Mouse (Mus musculus) layer of hippocampus, postnatal 10 days (tissue): Measurements from ENCODE around the gene Cpvl. TPM values are rescaled to one million over a fixed set of nuclear protein-coding genes. Genes with fewer than 3 reads are reported as not detected.

Experiments
- DNase-seq, 2 experiments: peaks; one replicate each; pipeline ENCODE4 v3.0.0; 2021; ENCODE audit warnings: low spot score in 2 of 2
- total RNA-seq, 2 experiments: library from RNA; stranded (reverse); gene quantifications; 2 replicates each; pipeline ENCODE4 v1.2.3; 2021

Cpvl gene
- total RNA-seq, 2 experiments from 2014 or later, result not detected

GRCm38 (mm10) chr6:53891109-53891508, 87.4 kb downstream of the Cpvl start:
- no peak for DNase-seq

GRCm38 (mm10) chr6:53884931-53885330, 93.5 kb downstream of the Cpvl start:
- peak in 1 of 2 experiments; percentile 48 for DNase-seq

GRCm38 (mm10) chr6:53884496-53884895, 94.0 kb downstream of the Cpvl start:
- DNase-seq, result no peak

GRCm38 (mm10) chr6:53883405-53883804, 95.1 kb downstream of the Cpvl start:
- no peak for DNase-seq

GRCm38 (mm10) chr6:53881623-53882022, 96.8 kb downstream of the Cpvl start:
- DNase-seq, result no peak

- DNase-seq, result no peak
Observed at GRCm38 (mm10) chr6:53881235-53881606, 97.2 kb downstream of the Cpvl start.

- no peak for DNase-seq
Observed at GRCm38 (mm10) chr6:53880530-53881234, 97.8 kb downstream of the Cpvl start.

- DNase-seq, result no peak
Observed at GRCm38 (mm10) chr6:53879567-53879966, 98.9 kb downstream of the Cpvl start.

GRCm38 (mm10) chr6:53874881-53875429, 103.5 kb downstream of the Cpvl start:
- DNase-seq, result no peak

- DNase-seq, result no peak
Observed at GRCm38 (mm10) chr6:53871903-53872302, 106.6 kb downstream of the Cpvl start.

GRCm38 (mm10) chr6:53863011-53863410, 115.5 kb downstream of the Cpvl start:
- DNase-seq, result no peak

- DNase-seq, result no peak
Observed at GRCm38 (mm10) chr6:53859106-53859505, 119.4 kb downstream of the Cpvl start.

- no peak for DNase-seq
Observed at GRCm38 (mm10) chr6:53857822-53858221, 120.6 kb downstream of the Cpvl start.

GRCm38 (mm10) chr6:53856775-53857174, 121.7 kb downstream of the Cpvl start:
- DNase-seq, result peak; percentile 34 to 36

- DNase-seq, result peak; percentile 42 to 45
Observed at GRCm38 (mm10) chr6:53854971-53855856, 123.3 kb downstream of the Cpvl start.

- no peak for DNase-seq
Observed at GRCm38 (mm10) chr6:53854226-53854625, 124.2 kb downstream of the Cpvl start.

GRCm38 (mm10) chr6:53853546-53853945, 124.9 kb downstream of the Cpvl start:
- no peak for DNase-seq

- no peak for DNase-seq
Observed at GRCm38 (mm10) chr6:53844626-53845025, 133.8 kb downstream of the Cpvl start.

GRCm38 (mm10) chr6:53825213-53825612, 153.3 kb downstream of the Cpvl start:
- DNase-seq, result peak; percentile 52 to 67
